Mouse (Mus musculus): ENCODE measurements at regions not wholly inside any gene's neighbourhood (a gene's known extent, or its start where the extent isn't known, plus 50 kb on each side); places are given as distances from the start of the nearest gene placed in this dataset.
A peak's percentile ranks its signal among the peaks of the same experiment; 100 is the strongest.

DNA sequence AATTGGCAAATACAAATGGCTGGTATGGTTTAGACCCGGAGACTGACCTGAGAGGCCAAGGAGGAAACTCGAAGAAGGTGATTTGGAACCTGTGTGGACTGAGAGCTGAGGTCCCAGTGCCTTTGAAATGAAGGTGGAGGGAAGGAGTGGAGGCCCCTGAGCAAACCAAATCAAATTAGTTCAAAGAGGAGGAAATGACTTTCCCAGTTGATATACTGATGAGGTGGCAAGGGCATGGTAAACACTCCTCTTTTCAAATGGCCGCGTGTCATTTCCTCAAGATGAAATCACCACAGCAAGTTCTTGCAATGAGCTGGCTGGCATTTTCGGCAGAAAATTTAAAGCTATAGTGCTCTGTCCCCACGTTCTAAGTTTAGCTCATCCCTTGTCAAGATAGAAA is 209.1 kb downstream of the Phlda1 start:
- H3K4me1 ChIP-seq (ENCODE audit: control insufficient read depth, insufficient read depth, low read length): no peaks in the 10 kb centered on the region
- ATAC-seq (ENCODE audit: insufficient number of reproducible peaks, insufficient read depth, low FRiP score, low read depth): no peak
- no peaks in the 10 kb centered on the region for H3K36me3 ChIP-seq (ENCODE audit: control insufficient read depth, insufficient read depth, low read length)

DNA sequence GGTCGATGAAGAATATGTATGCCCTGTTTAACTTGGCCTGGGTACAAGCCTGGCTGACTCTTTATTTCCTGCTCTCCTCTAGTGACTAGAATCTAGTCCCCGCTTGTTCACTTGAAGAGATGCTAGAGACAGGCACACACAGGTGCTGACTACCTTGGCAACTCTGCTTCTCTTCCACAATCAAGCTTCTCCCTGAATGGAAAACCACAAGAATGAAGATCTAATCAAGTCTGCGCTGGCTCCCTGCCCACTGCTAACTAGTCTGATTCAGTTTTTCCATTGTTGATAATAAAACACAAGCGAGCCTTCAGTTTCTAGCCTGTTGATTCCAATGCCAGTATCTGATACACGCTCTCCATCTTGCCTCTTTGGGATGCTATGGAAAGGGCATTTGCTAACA is 213.5 kb downstream of the Phlda1 start:
- 0 out of 2 replicates have a peak, but pooled peaks cover 3% of the 10 kb centered on the region for H3K4me1 ChIP-seq (ENCODE audit: control insufficient read depth, insufficient read depth, low read length)
- H3K36me3 ChIP-seq (ENCODE audit: control insufficient read depth, insufficient read depth, low read length): no peaks in the 10 kb centered on the region
- H3K9ac ChIP-seq (replicated peaks; ENCODE audit: low read depth, low read length): no peak overlapping the region
- no peaks in the 10 kb centered on the region for H3K27me3 ChIP-seq (ENCODE audit: control insufficient read depth, insufficient read depth, low read length)
- H3K4me2 ChIP-seq (replicated peaks; ENCODE audit: low read depth, low read length): no peak overlapping the region
- no peak overlapping the region for H3K27ac ChIP-seq (ENCODE audit: low read length)
- no peak overlapping the region for H3K4me3 ChIP-seq (ENCODE audit: low read depth, low read length)
- H3K9me3 ChIP-seq (ENCODE audit: control insufficient read depth, low read depth, low read length): no peaks in the 10 kb centered on the region
- no peak for ATAC-seq (ENCODE audit: insufficient number of reproducible peaks, insufficient read depth, low FRiP score, low read depth)
- 67% methylated on average over 5 of the region's 5 CpGs for WGBS

More for the DNA sequence above, 209.1 kb downstream of the Phlda1 start:
- no peak overlapping the region for H3K9ac ChIP-seq (replicated peaks; ENCODE audit: low read depth, low read length)
- H3K4me2 ChIP-seq (replicated peaks; ENCODE audit: low read depth, low read length): no peak overlapping the region
- WGBS: 46% methylated on average over 6 of the region's 6 CpGs
- no peaks in the 10 kb centered on the region for H3K9me3 ChIP-seq (ENCODE audit: control insufficient read depth, low read depth, low read length)
- H3K27ac ChIP-seq (ENCODE audit: low read length): no peak overlapping the region
- H3K27me3 ChIP-seq (ENCODE audit: control insufficient read depth, insufficient read depth, low read length): no peaks in the 10 kb centered on the region
- no peak overlapping the region for H3K4me3 ChIP-seq (ENCODE audit: low read depth, low read length)

DNA sequence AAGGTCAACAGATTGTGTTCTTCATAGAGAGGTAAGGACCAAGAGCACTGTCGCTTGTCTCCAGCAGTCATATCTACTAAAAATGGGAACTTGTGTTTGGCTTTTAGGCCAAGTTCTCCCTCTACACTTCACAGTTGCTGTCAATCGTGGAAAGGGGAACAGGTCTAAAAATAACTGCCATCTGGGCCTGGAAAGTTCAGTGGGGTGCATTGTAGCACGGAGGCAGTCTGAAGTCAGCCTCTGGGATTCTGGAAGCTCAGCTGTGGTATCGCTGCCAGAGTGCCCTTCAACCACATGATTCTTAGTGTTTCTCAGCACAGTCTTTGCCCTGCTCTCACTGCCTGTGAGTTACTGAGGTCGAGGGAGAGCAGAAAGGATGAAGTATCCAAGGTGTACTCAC is 215.0 kb downstream of the Phlda1 start:
- no peak overlapping the region for H3K4me3 ChIP-seq (ENCODE audit: low read depth, low read length)
- 0 out of 2 replicates have a peak, but pooled peaks cover 4% of the 10 kb centered on the region for H3K4me1 ChIP-seq (ENCODE audit: control insufficient read depth, insufficient read depth, low read length)
- no peaks in the 10 kb centered on the region for H3K27me3 ChIP-seq (ENCODE audit: control insufficient read depth, insufficient read depth, low read length)
- no peak overlapping the region for H3K9ac ChIP-seq (replicated peaks; ENCODE audit: low read depth, low read length)
- no peaks in the 10 kb centered on the region for H3K9me3 ChIP-seq (ENCODE audit: control insufficient read depth, low read depth, low read length)
- no peaks in the 10 kb centered on the region for H3K36me3 ChIP-seq (ENCODE audit: control insufficient read depth, insufficient read depth, low read length)
- H3K4me2 ChIP-seq (replicated peaks; ENCODE audit: low read depth, low read length): no peak overlapping the region
- no peak overlapping the region for H3K27ac ChIP-seq (ENCODE audit: low read length)
- WGBS: 79% methylated on average over 5 of the region's 5 CpGs
- no peak for ATAC-seq (ENCODE audit: insufficient number of reproducible peaks, insufficient read depth, low FRiP score, low read depth)

DNA sequence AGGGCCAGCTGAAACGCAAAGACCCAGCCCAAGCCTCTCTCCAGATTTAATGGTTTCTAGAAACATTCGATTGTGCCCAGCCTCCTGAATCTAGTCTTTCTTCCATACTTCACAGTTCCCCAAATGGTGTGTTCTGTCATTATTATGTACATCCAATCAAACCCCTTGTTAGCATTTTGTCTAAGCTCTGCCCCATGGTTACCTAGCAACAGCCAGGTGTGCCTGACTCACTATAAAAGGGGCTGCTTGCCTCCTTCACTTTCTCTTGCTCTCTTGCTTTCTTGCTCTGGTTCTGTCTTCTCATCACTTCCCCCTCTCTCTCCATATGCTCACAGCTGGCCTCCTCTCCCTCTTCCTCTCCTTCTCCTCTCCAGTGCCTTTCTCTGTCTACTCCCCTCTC is 217.8 kb downstream of the Phlda1 start:
- WGBS: 79% methylated on average over 2 of the region's 2 CpGs
- Histone ChIP-seq H3K4me1 (ENCODE audit: control insufficient read depth, insufficient read depth, low read length) (0 out of 2 replicates have a peak, but pooled peaks cover 4% of the 10 kb centered on the region), H3K4me3 (ENCODE audit: low read depth, low read length) (no peak overlapping the region)

DNA sequence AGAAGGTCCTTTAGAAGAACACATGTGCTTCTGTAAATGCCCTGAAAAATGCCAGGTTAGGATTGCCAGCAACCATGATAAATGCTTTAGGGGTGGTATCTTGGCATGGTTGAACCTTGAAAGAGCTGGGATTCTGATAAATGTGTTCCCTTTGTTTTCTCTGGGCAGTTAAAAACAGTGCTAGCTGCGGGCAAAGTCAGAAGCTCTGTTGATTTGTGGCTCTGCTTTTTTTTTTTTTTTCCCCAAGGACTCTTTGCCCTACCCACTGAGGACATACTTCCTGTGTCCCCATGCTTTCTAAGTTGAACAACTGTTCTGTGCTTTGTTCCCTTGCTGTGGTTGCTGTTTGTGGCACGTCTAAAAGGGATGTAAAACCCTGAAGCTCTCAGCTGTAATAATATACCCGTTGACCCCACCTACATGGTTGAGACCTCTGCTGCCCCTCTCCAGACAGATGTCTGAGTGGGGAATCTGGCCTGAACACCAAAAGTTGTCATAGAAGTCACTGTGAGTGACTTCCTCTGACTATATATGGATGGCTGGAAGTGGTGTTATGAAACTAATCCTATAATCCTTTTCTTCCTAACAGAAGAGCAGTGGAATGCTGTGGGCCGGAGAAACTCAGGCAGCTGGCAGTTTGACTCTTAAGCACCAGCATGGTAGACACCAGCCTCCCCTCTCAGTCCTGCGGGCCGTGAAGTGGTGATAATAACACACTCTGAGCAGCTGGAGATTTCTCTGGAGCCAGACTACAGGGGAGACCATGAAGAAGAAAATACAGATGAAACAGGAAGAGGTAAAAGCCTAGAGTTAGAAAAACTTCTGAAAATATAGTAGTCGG is 218.7 kb downstream of the Phlda1 start:
- no peaks in the 10 kb centered on the region for H3K9me3 ChIP-seq (ENCODE audit: control insufficient read depth, low read depth, low read length)
- no peak overlapping the region for H3K9ac ChIP-seq (replicated peaks; ENCODE audit: low read depth, low read length)
- H3K27me3 ChIP-seq (ENCODE audit: control insufficient read depth, insufficient read depth, low read length): no peaks in the 10 kb centered on the region
- H3K4me3 ChIP-seq (ENCODE audit: low read depth, low read length): no peak overlapping the region
- no peaks in the 10 kb centered on the region for H3K36me3 ChIP-seq (ENCODE audit: control insufficient read depth, insufficient read depth, low read length)
- 0 out of 2 replicates have a peak, but pooled peaks cover 4% of the 10 kb centered on the region for H3K4me1 ChIP-seq (ENCODE audit: control insufficient read depth, insufficient read depth, low read length)
- no peak overlapping the region for H3K4me2 ChIP-seq (replicated peaks; ENCODE audit: low read depth, low read length)
- ATAC-seq (ENCODE audit: insufficient number of reproducible peaks, insufficient read depth, low FRiP score, low read depth): no peak
- WGBS: 45% methylated on average over 7 of the region's 7 CpGs
- H3K27ac ChIP-seq (ENCODE audit: low read length): no peak overlapping the region

More for the DNA sequence above, 217.8 kb downstream of the Phlda1 start:
- Histone ChIP-seq H3K9ac (replicated peaks; ENCODE audit: low read depth, low read length) (no peak overlapping the region), H3K36me3 (ENCODE audit: control insufficient read depth, insufficient read depth, low read length) (no peaks in the 10 kb centered on the region), H3K4me2 (replicated peaks; ENCODE audit: low read depth, low read length) (no peak overlapping the region), H3K9me3 (ENCODE audit: control insufficient read depth, low read depth, low read length) (no peaks in the 10 kb centered on the region), H3K27me3 (ENCODE audit: control insufficient read depth, insufficient read depth, low read length) (no peaks in the 10 kb centered on the region), H3K27ac (ENCODE audit: low read length) (no peak overlapping the region)
- ATAC-seq (ENCODE audit: insufficient number of reproducible peaks, insufficient read depth, low FRiP score, low read depth): no peak; the same call in 1 of the 2 replicates

GRCm38 (mm10) chr10:111736026-111736425 is 229.9 kb downstream of the Phlda1 start:
- peaks cover 4% of the 10 kb centered on the region; the same call in 1 of the 2 replicates for H3K4me1 ChIP-seq (ENCODE audit: control insufficient read depth, insufficient read depth, low read length)
- 51% methylated on average over 3 of the region's 3 CpGs for WGBS
- no peaks in the 10 kb centered on the region for H3K9me3 ChIP-seq (ENCODE audit: control insufficient read depth, low read depth, low read length)
- no peak overlapping the region for H3K9ac ChIP-seq (replicated peaks; ENCODE audit: low read depth, low read length)
- no peak overlapping the region for H3K4me3 ChIP-seq (ENCODE audit: low read depth, low read length)
- no peak overlapping the region for H3K27ac ChIP-seq (ENCODE audit: low read length)
- H3K36me3 ChIP-seq (ENCODE audit: control insufficient read depth, insufficient read depth, low read length): no peaks in the 10 kb centered on the region
- H3K27me3 ChIP-seq (ENCODE audit: control insufficient read depth, insufficient read depth, low read length): no peaks in the 10 kb centered on the region
- no peak for ATAC-seq (ENCODE audit: insufficient number of reproducible peaks, insufficient read depth, low FRiP score, low read depth)
- no peak overlapping the region for H3K4me2 ChIP-seq (replicated peaks; ENCODE audit: low read depth, low read length)

GRCm38 (mm10) chr10:111739471-111740138 is 232.9 kb upstream of the Krr1 start:
- Histone ChIP-seq H3K4me2 (replicated peaks; ENCODE audit: low read depth, low read length) (no peak overlapping the region), H3K4me1 (ENCODE audit: control insufficient read depth, insufficient read depth, low read length) (peaks cover 4% of the 10 kb centered on the region; the same call in 1 of the 2 replicates), H3K9me3 (ENCODE audit: control insufficient read depth, low read depth, low read length) (no peaks in the 10 kb centered on the region), H3K4me3 (ENCODE audit: low read depth, low read length) (no peak overlapping the region), H3K36me3 (ENCODE audit: control insufficient read depth, insufficient read depth, low read length) (no peaks in the 10 kb centered on the region), H3K27me3 (ENCODE audit: control insufficient read depth, insufficient read depth, low read length) (no peaks in the 10 kb centered on the region), H3K9ac (replicated peaks; ENCODE audit: low read depth, low read length) (no peak overlapping the region), H3K27ac (ENCODE audit: low read length) (no peak overlapping the region)
- 0 out of 2 replicates have a peak, but pooled peaks have one; percentile 65 for ATAC-seq (ENCODE audit: insufficient number of reproducible peaks, insufficient read depth, low FRiP score, low read depth)
- 36% methylated on average over 5 of the region's 5 CpGs for WGBS

- Histone ChIP-seq H3K9ac (replicated peaks; ENCODE audit: low read depth, low read length) (no peak overlapping the region), H3K4me3 (ENCODE audit: low read depth, low read length) (no peak overlapping the region), H3K9me3 (ENCODE audit: control insufficient read depth, low read depth, low read length) (no peaks in the 10 kb centered on the region), H3K36me3 (ENCODE audit: control insufficient read depth, insufficient read depth, low read length) (no peaks in the 10 kb centered on the region), H3K27me3 (ENCODE audit: control insufficient read depth, insufficient read depth, low read length) (no peaks in the 10 kb centered on the region), H3K4me2 (replicated peaks; ENCODE audit: low read depth, low read length) (no peak overlapping the region), H3K27ac (ENCODE audit: low read length) (no peak overlapping the region), H3K4me1 (ENCODE audit: control insufficient read depth, insufficient read depth, low read length) (peaks cover 4% of the 10 kb centered on the region; the same call in 1 of the 2 replicates)
- WGBS: 66% methylated on average over 9 of the region's 9 CpGs
- ATAC-seq (ENCODE audit: insufficient number of reproducible peaks, insufficient read depth, low FRiP score, low read depth): no peak
Measured at GRCm38 (mm10) chr10:111740586-111741265, 231.7 kb upstream of the Krr1 start.

Data from stomach, embryonic 14.5 days (tissue).